Mouse (Mus musculus) liver, adult 2 months (tissue): ENCODE results near the gene Ampd1.

Experiments
- CTCF ChIP-seq: fragments of 200-500 bp; IDR thresholded peaks from 2 replicates; pipeline ENCODE4 v1.5.1; 2011; ENCODE audit warnings: low read depth, low read length, control low read depth
- POLR2A ChIP-seq: fragments of 200-500 bp; IDR thresholded peaks from 2 replicates; pipeline ENCODE4 v1.6.1; 2011; ENCODE audit warnings: low read length, control low read depth; ENCODE audit not compliant: insufficient read depth; ENCODE audit errors: extremely low read depth

- TF ChIP-seq POLR2A: no peak
- TF ChIP-seq CTCF: no peak
Measured at GRCm38 (mm10) chr3:103082761-103083160, 8.9 kb downstream of the Ampd1 start.
